Mouse (Mus musculus) ES-E14 (cell line): ENCODE measurements around the gene Pacsin1.

ENCODE experiments used
- HCFC1 ChIP-seq: IDR thresholded peaks from 2 replicates; pipeline ENCODE4 v1.6.1; 2012; ENCODE audit warnings: low read length, inconsistent platforms, borderline replicate concordance; ENCODE audit not compliant: insufficient read depth
- ZC3H11A ChIP-seq: IDR thresholded peaks from 2 replicates; pipeline ENCODE4 v1.6.1; 2012; ENCODE audit warnings: low read depth, mild to moderate bottlenecking, inconsistent platforms, low read length, borderline replicate concordance
- ZNF384 ChIP-seq: IDR thresholded peaks from 2 replicates; pipeline ENCODE4 v1.6.1; 2012; ENCODE audit warnings: low read depth, low read length, inconsistent platforms

DNA sequence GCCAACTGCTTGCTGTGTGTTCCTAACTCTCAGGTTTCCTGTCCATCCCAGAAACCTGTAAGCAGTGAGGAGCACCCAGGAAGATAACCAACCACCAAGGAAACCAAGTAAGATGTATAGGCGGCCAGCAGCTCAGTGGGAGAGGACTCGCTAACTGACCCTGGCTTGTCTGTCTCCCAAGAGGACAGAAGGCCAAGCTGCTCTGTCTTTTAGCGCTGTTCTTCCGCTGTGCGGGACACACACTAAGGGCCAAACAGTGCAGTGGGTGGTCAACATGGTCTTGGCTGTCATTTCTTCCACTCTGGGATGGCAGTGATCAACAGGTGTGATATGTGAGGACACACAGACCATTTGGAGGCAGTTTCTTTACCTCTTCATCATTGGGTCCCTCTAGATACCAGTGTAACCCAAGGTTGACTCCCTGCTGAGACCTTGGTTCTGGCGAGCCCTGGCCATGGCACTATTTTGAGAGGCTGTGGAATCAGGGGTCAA, 95.2 kb downstream of the Pacsin1 start:
- TF ChIP-seq ZC3H11A: no peak
- TF ChIP-seq HCFC1: no peak
- no peak for TF ChIP-seq ZNF384
